Mouse (Mus musculus): ENCODE measurements around the gene Irf2.

Gene Irf2

GRCm38 (mm10) chr8:46732381-46732915, 7.1 kb upstream of the Irf2 start:
- no peak for DNase-seq

- no peak for DNase-seq
Observed at GRCm38 (mm10) chr8:46733603-46734002, 5.9 kb upstream of the Irf2 start.

- DNase-seq: peak; percentile 36
Observed at GRCm38 (mm10) chr8:46735505-46735904, 4.0 kb upstream of the Irf2 start.

- DNase-seq: no peak
Observed at GRCm38 (mm10) chr8:46736260-46736659, 3.3 kb upstream of the Irf2 start.

- DNase-seq: no peak
Observed at GRCm38 (mm10) chr8:46737421-46737820, 2.1 kb upstream of the Irf2 start.

- DNase-seq: peak; percentile 36
Observed at GRCm38 (mm10) chr8:46737907-46738306, 1.6 kb upstream of the Irf2 start.

- DNase-seq: no peak
Observed at GRCm38 (mm10) chr8:46738601-46739000, 931 bp upstream of the Irf2 start.

- DNase-seq: no peak
Observed at GRCm38 (mm10) chr8:46739956-46740512, 502 bp downstream of the Irf2 start.

- DNase-seq: peak; percentile 69
Observed at GRCm38 (mm10) chr8:46740513-46741280, 1.2 kb downstream of the Irf2 start.

- peak; percentile 47 for DNase-seq
Observed at GRCm38 (mm10) chr8:46741281-46741791, 1.8 kb downstream of the Irf2 start.

GRCm38 (mm10) chr8:46741991-46742690, 2.6 kb downstream of the Irf2 start:
- DNase-seq: no peak

GRCm38 (mm10) chr8:46742691-46743082, 3.2 kb downstream of the Irf2 start:
- no peak for DNase-seq

- DNase-seq: no peak
Observed at GRCm38 (mm10) chr8:46745464-46745863, 5.9 kb downstream of the Irf2 start.

GRCm38 (mm10) chr8:46747311-46747980, 7.9 kb downstream of the Irf2 start:
- DNase-seq: no peak

- DNase-seq: no peak
Observed at GRCm38 (mm10) chr8:46750000-46750399, 10.5 kb downstream of the Irf2 start.

GRCm38 (mm10) chr8:46750566-46750965, 11.0 kb downstream of the Irf2 start:
- no peak for DNase-seq

GRCm38 (mm10) chr8:46751151-46751550, 11.6 kb downstream of the Irf2 start:
- DNase-seq: no peak

GRCm38 (mm10) chr8:46752986-46753385, 13.5 kb downstream of the Irf2 start:
- no peak for DNase-seq

- DNase-seq: no peak
Observed at GRCm38 (mm10) chr8:46754355-46754754, 14.8 kb downstream of the Irf2 start.

- no peak for DNase-seq
Observed at GRCm38 (mm10) chr8:46755731-46756333, 16.3 kb downstream of the Irf2 start.

GRCm38 (mm10) chr8:46757613-46758012, 18.1 kb downstream of the Irf2 start:
- no peak for DNase-seq

GRCm38 (mm10) chr8:46758131-46758530, 18.6 kb downstream of the Irf2 start:
- DNase-seq: no peak

- no peak for DNase-seq
Observed at GRCm38 (mm10) chr8:46758676-46759075, 19.1 kb downstream of the Irf2 start.
